ENCODE assay signal across 8 mouse cellular contexts in genomic region chr12:86221074-86221703, GRCm38 (mm10). TPM values are rescaled to one million over a fixed set of nuclear protein-coding genes. Genes with fewer than 3 reads are reported as not detected.
DNase-seq lines count a peak whose midpoint lies in the region; ATAC-seq and TF ChIP-seq lines count a peak whose summit lies in the region.

No protein-coding gene starts in this region.

- H3K4me1 ChIP-seq in heart, embryonic 16.5 days (ENCODE audit: control insufficient read depth, insufficient read depth, low read length) = peaks cover 8% of the 10 kb centered on the region
- no peaks in the 10 kb centered on the region for H3K4me1 ChIP-seq in embryonic facial prominence, embryonic 14.5 days (ENCODE audit: control insufficient read depth, insufficient read depth, low read length)
- H3K4me1 ChIP-seq in intestine, postnatal 0 days (replicated peaks; ENCODE audit: control insufficient read depth, insufficient read depth, low read length) = no peaks in the 10 kb centered on the region
- H3K4me1 ChIP-seq in midbrain, embryonic 16.5 days (ENCODE audit: control insufficient read depth, insufficient read depth, low read length) = peaks cover 17% of the 10 kb centered on the region

- H3K4me2 ChIP-seq in heart, embryonic 16.5 days (ENCODE audit: low read depth, low read length) = peak overlapping the region; percentile 65
- peak overlapping the region; percentile 60 for H3K4me2 ChIP-seq in embryonic facial prominence, embryonic 14.5 days (ENCODE audit: low read depth, low read length)
- peak overlapping the region; percentile 24; the same call in 1 of the 2 replicates for H3K4me2 ChIP-seq in intestine, postnatal 0 days (replicated peaks; ENCODE audit: low read depth)
- peak overlapping the region; percentile 70 for H3K4me2 ChIP-seq in midbrain, embryonic 16.5 days (ENCODE audit: low read length)

- H3K9me3 ChIP-seq in heart, embryonic 16.5 days (replicated peaks; ENCODE audit: control insufficient read depth, low read length) = 0 out of 2 replicates have a peak, but pooled peaks cover 3% of the 10 kb centered on the region
- no peaks in the 10 kb centered on the region for H3K9me3 ChIP-seq in embryonic facial prominence, embryonic 14.5 days (ENCODE audit: control insufficient read depth, low read length)
- H3K9me3 ChIP-seq in intestine, postnatal 0 days (ENCODE audit: control insufficient read depth) = no peaks in the 10 kb centered on the region
- H3K9me3 ChIP-seq in midbrain, embryonic 16.5 days (replicated peaks; ENCODE audit: control insufficient read depth, low read length, poor library complexity, severe bottlenecking) = no peaks in the 10 kb centered on the region

- H3K27me3 ChIP-seq in heart, embryonic 16.5 days (ENCODE audit: control insufficient read depth, insufficient read depth, low read length) = peaks cover 11% of the 10 kb centered on the region
- H3K27me3 ChIP-seq in embryonic facial prominence, embryonic 14.5 days (replicated peaks; ENCODE audit: control insufficient read depth, insufficient read depth, low read length) = peaks cover 36% of the 10 kb centered on the region
- H3K27me3 ChIP-seq in intestine, postnatal 0 days (replicated peaks; ENCODE audit: control insufficient read depth, insufficient read depth, low read length) = peaks cover 24% of the 10 kb centered on the region
- H3K27me3 ChIP-seq in midbrain, embryonic 16.5 days (ENCODE audit: control insufficient read depth, insufficient read depth, low read depth, low read length) = no peaks in the 10 kb centered on the region

- no peak for TF ChIP-seq CTCF in intestine, postnatal 0 days (IDR thresholded peaks at IDR 0.05; ENCODE audit: low read depth)

- H3K27ac ChIP-seq in heart, embryonic 16.5 days (ENCODE audit: low read length) = no peak overlapping the region
- no peak overlapping the region for H3K27ac ChIP-seq in embryonic facial prominence, embryonic 14.5 days (replicated peaks; ENCODE audit: low read depth, low read length)
- H3K27ac ChIP-seq in intestine, postnatal 0 days (ENCODE audit: low read depth, low read length) = no peak overlapping the region
- no peak overlapping the region for H3K27ac ChIP-seq in midbrain, embryonic 16.5 days (ENCODE audit: low read length)

- 45% methylated on average over 16 of the region's 16 CpGs for WGBS in heart, embryonic 16.5 days
- 43% methylated on average over 16 of the region's 16 CpGs for WGBS in embryonic facial prominence, embryonic 14.5 days
- 43% methylated on average over 16 of the region's 16 CpGs for WGBS in intestine, postnatal 0 days
- WGBS in midbrain, embryonic 16.5 days = 38% methylated on average over 16 of the region's 16 CpGs

- H3K4me3 ChIP-seq in heart, embryonic 16.5 days (ENCODE audit: low read length) = peak overlapping the region; percentile 36
- H3K4me3 ChIP-seq in embryonic facial prominence, embryonic 14.5 days (ENCODE audit: low read depth, low read length) = peak overlapping the region; percentile 34
- no peak overlapping the region for H3K4me3 ChIP-seq in intestine, postnatal 0 days (ENCODE audit: low read depth, low read length)
- H3K4me3 ChIP-seq in midbrain, embryonic 16.5 days (ENCODE audit: low read depth, low read length) = peak overlapping the region; percentile 35

- no peak for DNase-seq in heart, adult 8-10 months (ENCODE audit: low spot score)
- DNase-seq in embryonic facial prominence, embryonic 14.5 days (ENCODE audit: low spot score) = no peak
- no peak for DNase-seq in right cerebral cortex, adult 18-20 months
- no peak for DNase-seq in urinary bladder, adult 2 months (ENCODE audit: low spot score)

- ATAC-seq in heart, embryonic 16.5 days (replicated peaks; ENCODE audit: extremely low read depth, insufficient read depth, low FRiP score) = no peak
- no peak for ATAC-seq in embryonic facial prominence, embryonic 14.5 days (ENCODE audit: low read depth)
- no peak for ATAC-seq in intestine, postnatal 0 days
- ATAC-seq in midbrain, embryonic 16.5 days = 0 out of 2 replicates have a peak, but pooled peaks have one; percentile 25
- no peak for ATAC-seq in granulocyte monocyte progenitor cell, adult 5-6 weeks (replicated peaks; ENCODE audit: poor library complexity, severe bottlenecking)

- H3K36me3 ChIP-seq in heart, embryonic 16.5 days (ENCODE audit: control insufficient read depth, insufficient read depth) = no peaks in the 10 kb centered on the region
- H3K36me3 ChIP-seq in embryonic facial prominence, embryonic 14.5 days (ENCODE audit: control insufficient read depth, insufficient read depth, low read length) = no peaks in the 10 kb centered on the region
- no peaks in the 10 kb centered on the region for H3K36me3 ChIP-seq in intestine, postnatal 0 days (ENCODE audit: control insufficient read depth, insufficient read depth)
- H3K36me3 ChIP-seq in midbrain, embryonic 16.5 days (ENCODE audit: control insufficient read depth, insufficient read depth, low read length) = no peaks in the 10 kb centered on the region

- H3K9ac ChIP-seq in heart, embryonic 16.5 days (ENCODE audit: low read length) = no peak overlapping the region
- H3K9ac ChIP-seq in embryonic facial prominence, embryonic 14.5 days (ENCODE audit: low read depth, low read length) = peak overlapping the region; percentile 46; the same call in 1 of the 2 replicates
- H3K9ac ChIP-seq in intestine, postnatal 0 days (ENCODE audit: low read depth, low read length) = no peak overlapping the region
- H3K9ac ChIP-seq in midbrain, embryonic 16.5 days (ENCODE audit: low read depth, low read length) = peak overlapping the region; percentile 61

RNA-seq across cellular contexts. Expression of gene Gpatch2l, which starts 20.5 kb away (rescaled TPM):
- polyA plus RNA-seq in heart, embryonic 16.5 days (2015; fragmentation: Nextera tagmentation; extraction: Ambion mirVana) = 12.2 and 12.8 TPM in 2 replicates
- 10 to 100 TPM; 11.7 to 13.0 (median 12.3) TPM for total RNA-seq in heart, adult 8-10 months (2022)
- polyA plus RNA-seq in embryonic facial prominence, embryonic 14.5 days (2014; fragmentation: Nextera tagmentation; extraction: Ambion mirVana) = 14.8 and 14.9 TPM in 2 replicates
- 5.5 and 6.7 TPM in 2 replicates for polyA plus RNA-seq in intestine, postnatal 0 days (2015; fragmentation: Nextera tagmentation; extraction: Ambion mirVana)
- 30.3 and 34.9 TPM in 2 replicates for polyA plus RNA-seq in midbrain, embryonic 16.5 days (2015; fragmentation: Nextera tagmentation; extraction: Ambion mirVana)
- total RNA-seq in granulocyte monocyte progenitor cell, adult 5-6 weeks (2014; fragmentation: Nextera tagmentation) = 17.0 and 29.2 TPM in 2 replicates
- total RNA-seq in granulocyte monocyte progenitor cell, adult 5-6 weeks (2017) = 22.0 and 23.3 TPM in 2 replicates
- polyA plus RNA-seq in urinary bladder, adult 2 months (2012; rRNA removed) = 14.7 and 16.1 TPM in 2 replicates

Comparison
In these comparisons a context has a peak if more than half of its experiments do, and no peak if none do; other contexts are left out.
1. H3K9ac ChIP-seq: peak in embryonic facial prominence, embryonic 14.5 days (single experiment) and midbrain, embryonic 16.5 days (single experiment); none in heart, embryonic 16.5 days (single experiment) and intestine, postnatal 0 days (single experiment).
2. Peak in every context shown above with its lines, with median percentiles within 50 percentile points of each other: H3K4me2 ChIP-seq.